Mouse (Mus musculus) CD4-positive helper T cell, adult 2 months (primary cell): ENCODE data around the gene Ggt1.
"Not testable (repeated sequence)": the region's sequence is repeated elsewhere in the genome, so short reads cannot be mapped to it uniquely, and the experiment has no call there.

ENCODE experiments used
- DNase-seq: peaks from one replicate; pipeline ENCODE4 v3.0.0-alpha.2; 2012; ENCODE audit warnings: low read depth, missing footprints, low spot score

Ggt1 gene

GRCm38 (mm10) chr10:75561071-75561654 lies at the start of gene Ggt1:
Gene Ggt1 (plus strand): TSS chr10:75561604.
- no peak for DNase-seq

- DNase-seq: no peak
Measured at GRCm38 (mm10) chr10:75511897-75512296, 49.5 kb upstream of the Ggt1 start.

DNA sequence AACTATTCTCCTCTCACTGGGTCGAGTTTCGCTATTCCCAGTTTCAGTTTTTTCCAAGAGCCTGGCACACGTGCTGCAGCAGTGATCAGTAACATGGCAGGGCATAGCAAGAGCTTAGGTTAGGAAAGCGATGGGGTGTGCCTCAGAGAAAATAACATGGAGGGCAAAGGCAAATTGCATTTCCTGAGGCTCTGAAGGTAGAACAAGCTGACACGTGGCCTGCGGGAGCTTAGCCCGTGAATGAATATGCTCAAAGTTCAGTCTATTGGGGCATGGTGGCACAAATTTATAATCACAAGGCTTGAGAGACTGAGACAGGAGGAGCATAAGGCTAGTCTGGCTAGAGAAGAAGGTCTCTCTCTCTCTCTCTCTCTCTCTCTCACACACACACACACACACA lies 48.6 kb upstream of the Ggt1 start:
- DNase-seq: no peak

DNA sequence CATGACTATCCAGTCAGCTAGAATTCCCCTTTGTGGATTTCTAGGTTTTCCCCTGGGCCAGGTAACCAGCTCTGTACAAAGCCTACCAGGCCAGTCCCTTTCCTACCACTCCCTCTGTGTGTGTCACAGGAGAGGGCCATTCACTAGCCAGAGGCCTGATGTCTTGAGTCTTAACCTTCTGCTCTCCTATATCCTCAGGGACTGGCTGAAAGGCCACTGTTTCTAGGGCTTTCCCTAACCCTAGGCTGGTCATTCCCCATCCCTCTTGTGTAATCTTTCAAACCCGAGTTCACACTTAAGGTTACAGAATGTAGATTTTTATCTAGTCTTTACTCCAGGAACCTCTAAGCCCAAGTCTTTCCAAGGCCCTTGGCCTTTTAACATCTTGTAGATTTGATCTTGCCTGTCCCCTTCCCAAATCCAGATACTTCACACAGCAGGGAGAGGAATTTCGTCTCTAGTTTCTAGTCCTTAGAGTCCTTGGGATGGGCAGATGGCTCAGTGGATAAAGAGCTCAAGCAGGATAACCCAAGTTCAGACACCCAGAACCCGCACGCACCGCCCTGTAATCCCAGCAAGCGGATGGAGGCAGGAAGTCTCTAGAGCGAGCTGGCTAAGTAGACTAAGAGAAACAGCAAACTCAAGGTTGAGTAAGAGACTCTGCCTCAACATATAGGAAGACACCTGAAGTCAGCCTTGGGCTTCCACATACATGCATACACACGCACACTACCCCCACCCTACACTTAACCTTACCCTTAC lies 47.9 kb upstream of the Ggt1 start:
- no peak for DNase-seq

DNA sequence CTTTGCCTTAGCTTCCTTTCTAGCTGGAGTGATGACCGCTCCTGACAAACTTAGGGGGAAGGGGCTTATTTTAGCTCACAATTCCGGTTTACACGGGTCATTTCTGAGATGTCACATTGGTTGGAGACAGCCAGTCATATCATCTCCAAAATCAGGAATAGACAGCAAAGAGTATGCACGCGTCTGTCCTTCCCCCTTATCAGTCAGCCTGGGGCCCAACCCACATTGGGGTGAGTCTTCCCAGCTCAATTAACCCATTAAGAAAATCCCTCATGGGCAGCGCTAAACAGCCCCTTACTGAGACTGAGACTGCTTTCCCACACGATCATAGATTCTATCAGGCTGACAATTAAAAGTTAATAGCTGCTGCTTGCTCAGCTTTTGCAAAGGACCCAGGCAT lies 47.0 kb upstream of the Ggt1 start:
- no peak for DNase-seq

DNA sequence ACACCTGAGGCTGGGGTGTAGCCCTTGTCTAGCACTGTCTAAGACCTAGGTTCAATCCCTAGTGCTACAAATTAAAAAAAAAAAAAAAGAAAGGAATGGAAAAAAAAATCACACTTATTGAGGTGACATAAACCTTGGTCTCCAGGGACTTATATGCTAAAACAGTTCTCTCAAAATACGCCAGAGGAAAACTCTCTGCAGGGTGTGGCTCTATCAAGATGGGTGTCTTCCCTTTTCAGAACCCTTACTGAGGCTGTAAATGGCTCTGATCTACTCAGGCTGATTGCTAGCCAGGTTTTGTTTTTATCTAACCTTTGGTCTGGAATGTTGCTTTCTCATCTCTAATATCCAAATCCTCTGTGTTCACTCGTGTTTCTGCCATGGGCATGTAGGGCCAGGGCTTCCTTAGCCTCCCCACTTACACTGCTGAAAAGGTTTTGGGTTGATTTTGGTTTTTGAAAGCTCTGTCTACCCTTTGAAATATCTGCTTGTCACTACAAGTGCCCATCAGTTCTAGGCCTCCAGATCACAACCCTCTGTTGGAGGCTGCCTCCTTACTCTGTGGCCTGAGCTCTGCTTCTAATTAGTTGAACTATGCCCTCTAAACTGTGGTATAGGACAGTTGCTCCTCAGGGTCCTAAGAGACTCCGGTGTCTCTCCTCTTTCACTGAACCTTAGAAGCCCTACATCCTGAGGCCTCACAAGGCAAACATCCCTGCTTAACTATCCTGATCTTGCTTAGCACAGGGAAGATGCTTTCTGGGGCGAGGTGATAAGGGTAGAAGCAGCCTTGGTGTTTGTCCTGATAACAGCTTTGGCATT lies 46.0 kb upstream of the Ggt1 start:
- no peak for DNase-seq

DNA sequence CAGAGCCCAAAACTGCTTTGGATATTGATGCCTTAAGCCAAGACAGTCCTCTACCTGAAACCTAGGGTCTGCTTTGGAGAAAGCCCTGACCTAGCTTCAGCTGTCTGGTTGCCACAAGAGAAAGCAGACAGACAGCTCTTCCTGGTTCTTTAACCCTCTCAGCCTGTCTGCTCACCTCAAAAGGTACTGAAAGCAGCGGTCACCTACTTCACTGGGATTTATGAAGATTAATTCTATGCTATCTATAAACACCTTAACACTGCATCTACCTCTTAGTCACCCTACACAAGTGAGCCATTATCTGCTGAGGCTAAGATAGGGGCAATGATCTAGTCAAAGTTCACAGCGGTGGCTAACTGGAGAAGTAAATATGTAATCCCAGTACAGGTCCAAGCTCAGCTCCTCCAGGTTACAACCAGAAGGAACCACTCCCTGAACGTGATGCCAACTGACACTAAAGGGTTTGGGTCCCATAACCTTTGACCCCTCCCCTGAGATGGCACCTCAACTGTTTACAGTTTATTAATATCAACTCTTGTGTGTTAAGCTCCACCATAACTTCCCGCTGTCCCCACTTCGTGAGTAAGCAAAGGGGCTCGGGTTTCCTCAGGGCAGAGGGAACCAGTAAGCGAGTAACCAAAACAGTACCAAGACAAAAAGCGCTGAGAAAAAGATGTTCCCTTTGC lies 45.2 kb upstream of the Ggt1 start:
- DNase-seq: no peak

DNA sequence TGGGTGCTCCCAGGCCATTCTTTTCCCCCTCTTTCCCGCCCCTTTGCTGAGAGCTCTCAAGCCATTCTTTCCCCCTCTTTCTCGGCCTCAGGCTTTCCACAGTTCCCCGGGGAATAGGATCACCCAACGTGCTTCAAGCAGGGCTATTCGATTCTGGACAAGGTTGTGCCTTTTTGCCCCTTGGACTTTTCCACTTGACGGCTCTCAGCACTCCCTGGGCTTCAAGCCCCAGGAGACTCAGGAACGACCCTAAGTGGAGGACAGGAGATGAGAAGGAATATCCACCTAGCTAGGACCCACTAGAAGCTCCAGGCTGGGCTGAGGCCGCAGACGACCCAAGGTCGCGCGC lies 44.7 kb upstream of the Ggt1 start:
- DNase-seq: no peak

- DNase-seq: peak; percentile 98
Measured at GRCm38 (mm10) chr10:75517073-75517757, 44.2 kb upstream of the Ggt1 start, which contains the start of gene Snrpd3. Gene Snrpd3 (plus strand): TSS chr10:75517551.

DNA sequence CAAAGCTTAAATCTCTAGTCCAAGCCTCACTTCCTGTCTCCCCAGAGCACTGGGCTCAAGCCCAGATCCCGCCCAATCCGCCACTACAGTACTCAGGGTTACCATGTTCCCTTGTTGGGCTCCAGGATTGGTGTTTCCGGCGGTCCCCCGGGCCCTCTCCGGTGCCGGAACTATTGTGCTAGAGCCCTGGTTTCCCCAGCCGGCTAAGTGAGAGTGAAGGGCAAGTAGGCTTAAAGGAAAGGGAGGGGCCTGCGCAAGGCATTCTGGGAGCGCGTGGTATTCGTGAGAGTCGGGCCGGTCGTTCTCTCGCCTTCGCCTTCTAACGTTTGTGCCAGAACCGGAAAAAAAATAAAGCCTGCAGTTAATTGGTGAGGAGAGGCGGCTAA lies 43.7 kb upstream of the Ggt1 start, which contains the start of gene Gucd1:
Gene Gucd1, minus strand, starts transcription at position 215 of the 386 bp plus-strand sequence.
- DNase-seq: peak; percentile 97

- DNase-seq: no peak
Measured at GRCm38 (mm10) chr10:75520581-75520980, 40.8 kb upstream of the Ggt1 start.

DNA sequence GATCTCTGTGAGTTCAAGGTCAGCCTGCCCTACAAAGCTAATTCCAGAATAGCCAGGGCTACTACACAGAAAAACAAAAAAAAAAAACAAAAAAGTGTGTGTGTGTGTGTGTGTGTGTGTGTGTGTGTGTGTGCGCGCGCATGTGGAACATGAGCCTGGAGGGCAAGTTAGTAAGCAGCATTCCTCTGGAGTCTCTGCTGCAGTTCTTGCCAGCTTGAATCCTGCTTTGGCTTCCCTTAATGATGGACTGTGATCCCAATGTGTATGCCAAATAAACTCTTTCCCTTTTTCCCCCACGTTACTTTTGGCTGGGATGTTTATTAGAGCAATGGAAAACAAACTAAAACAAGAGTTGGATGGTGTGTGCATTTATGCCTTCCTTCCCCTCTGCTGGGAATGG lies 39.8 kb upstream of the Ggt1 start:
- DNase-seq: no peak

GRCm38 (mm10) chr10:75525450-75525849 lies 36.0 kb upstream of the Ggt1 start:
- DNase-seq: not testable (repeated sequence)

GRCm38 (mm10) chr10:75530322-75530721 lies 31.1 kb upstream of the Ggt1 start:
- no peak for DNase-seq

DNA sequence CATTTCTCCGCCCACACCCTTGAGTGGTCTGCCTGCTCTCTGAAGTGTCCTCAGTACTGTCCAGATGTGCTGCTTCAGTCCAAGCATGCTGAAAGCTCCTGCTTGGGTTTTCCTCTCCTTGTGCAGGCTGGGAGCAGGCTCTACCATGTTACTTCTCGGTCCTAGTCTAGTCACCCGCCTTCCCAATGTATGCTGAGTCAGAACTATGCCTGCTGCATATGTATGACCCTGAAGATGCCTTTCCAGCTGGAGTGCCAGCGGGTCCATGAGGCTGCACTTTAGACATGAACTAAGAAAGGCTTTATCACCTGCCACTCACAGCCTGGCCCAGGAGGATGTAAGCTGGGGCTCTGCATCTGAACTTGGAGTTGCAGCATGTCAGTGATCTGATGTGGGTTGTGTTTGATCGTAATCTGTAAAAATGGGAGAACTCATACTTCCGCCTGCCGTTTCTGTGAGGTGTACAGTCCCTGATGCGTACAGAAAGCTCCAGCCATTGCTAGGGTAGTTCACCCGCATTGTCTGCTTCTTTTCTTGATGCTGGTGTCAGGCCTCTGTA lies 29.8 kb upstream of the Ggt1 start:
- DNase-seq: peak; percentile 82

- no peak for DNase-seq
Measured at GRCm38 (mm10) chr10:75534216-75534615, 27.2 kb upstream of the Ggt1 start.

GRCm38 (mm10) chr10:75534934-75535333 lies 26.5 kb upstream of the Ggt1 start:
- DNase-seq: no peak

- no peak for DNase-seq
Measured at GRCm38 (mm10) chr10:75535423-75535822, 26.0 kb upstream of the Ggt1 start.

- DNase-seq: peak; percentile 73
Measured at GRCm38 (mm10) chr10:75536123-75536522, 25.3 kb upstream of the Ggt1 start.

DNA sequence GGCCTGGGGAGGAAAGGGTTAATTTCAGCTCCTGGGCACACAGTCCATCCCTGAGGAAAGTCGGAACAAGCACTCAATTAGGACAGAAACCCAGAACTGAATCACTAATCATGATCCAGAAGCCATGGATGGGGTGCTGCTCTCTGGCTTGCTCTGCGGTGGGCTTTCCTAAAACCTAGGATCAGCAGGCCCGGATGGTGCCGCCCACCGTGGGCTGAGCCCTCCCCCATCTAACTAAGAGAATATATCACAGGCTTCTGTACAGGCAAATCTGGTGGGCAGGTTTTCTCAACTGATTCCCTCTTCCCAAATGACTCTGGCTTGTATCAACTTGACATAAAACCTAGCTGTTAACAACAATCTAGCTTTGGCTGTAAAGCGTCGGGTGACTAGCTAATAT lies 13.5 kb upstream of the Ggt1 start:
- DNase-seq: no peak

DNA sequence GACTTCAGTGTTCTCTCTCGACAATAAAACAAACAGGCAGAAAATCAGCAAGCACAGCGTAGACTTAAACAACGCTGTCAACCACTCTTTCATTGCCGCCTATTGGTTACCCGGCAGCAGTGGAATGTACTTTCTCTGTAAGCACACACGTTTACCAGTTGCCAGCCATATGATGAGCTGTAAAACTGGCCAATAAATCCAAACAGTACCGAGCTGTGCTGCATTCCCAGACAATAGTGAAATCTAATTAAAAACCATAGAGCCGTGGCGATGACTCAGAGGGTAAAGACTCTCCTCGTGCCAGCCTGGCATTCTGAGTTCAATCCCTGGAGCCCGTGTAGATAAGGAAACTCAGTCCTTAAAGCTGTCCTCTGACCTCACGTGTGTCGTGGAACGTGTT lies 12.9 kb upstream of the Ggt1 start:
- no peak for DNase-seq
